Mouse (Mus musculus): Measurements from ENCODE around the gene Nsun7.
"Not testable (repeated sequence)": the region's sequence is repeated elsewhere in the genome, so short reads cannot be mapped to it uniquely, and the experiment has no call there.

The Nsun7 gene

GRCm38 (mm10) chr5:66259756-66260448 lies at the start of gene Nsun7:
TSS of gene Nsun7 (plus strand) at chr5:66259897.
- peak; percentile 15 for DNase-seq (ENCODE audit: extremely low read depth, insufficient read length, low spot score)

DNA sequence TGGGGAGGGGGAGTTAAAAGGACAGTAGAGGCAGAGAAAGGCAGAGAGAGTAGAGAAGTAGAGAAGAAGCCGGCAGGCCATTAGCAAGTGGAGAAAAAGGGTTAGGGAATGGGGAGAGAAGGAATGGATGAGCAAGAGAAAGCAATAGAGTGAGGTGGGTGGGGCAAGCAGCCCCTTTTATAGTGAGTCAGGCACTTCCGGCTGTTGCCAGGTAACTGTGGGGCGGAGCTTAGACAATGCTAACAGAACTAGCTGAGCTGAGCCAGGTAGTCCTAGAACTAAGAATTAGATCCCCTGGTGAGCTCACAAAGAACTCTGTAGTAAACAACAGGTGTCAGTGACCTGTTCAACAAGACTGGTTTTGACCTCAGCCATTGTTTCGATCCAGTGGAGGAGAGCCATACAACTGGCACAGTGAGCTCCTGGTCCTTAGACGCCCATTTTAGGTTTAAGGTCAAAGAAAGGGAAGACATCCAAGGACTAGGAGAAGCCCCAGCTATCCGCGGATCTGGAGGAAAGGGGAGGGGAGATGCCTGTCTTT lies 45.2 kb upstream of the Nsun7 start:
- no peak for DNase-seq (ENCODE audit: extremely low read depth, insufficient read length, low spot score)

DNA sequence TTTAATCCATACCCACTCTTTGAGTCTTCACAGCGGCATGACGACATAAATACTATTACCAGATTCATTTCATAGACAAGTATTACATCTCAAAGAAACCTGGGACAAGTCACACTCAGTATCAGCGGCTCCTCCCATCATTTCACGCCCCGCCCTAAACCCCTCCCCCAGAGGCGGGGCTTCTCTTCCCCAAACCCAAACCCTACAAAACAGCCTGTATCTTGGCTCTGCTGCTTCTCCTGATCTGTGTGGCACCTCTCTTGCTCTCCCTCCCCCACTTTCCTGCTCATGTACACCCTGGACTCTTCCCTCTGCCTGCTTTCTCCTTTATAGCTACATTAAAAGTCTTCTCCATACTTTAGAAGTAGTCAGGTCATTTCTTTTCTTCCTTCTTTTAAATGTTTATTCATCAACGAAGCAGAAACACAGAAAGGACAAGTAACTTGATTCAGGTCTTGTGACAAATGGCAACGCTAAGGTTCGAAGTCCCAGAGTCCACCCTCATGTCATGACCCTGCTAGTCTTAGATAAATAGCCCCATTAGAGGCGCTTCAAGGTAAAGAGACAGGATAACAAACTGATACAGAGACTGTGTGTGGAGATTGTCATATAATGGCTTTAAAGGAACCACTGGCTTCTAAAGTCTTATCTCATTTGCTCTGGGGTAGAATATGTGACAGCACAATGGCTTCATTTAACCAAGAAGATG lies 44.0 kb upstream of the Nsun7 start:
- no peak for DNase-seq (ENCODE audit: extremely low read depth, insufficient read length, low spot score)

DNA sequence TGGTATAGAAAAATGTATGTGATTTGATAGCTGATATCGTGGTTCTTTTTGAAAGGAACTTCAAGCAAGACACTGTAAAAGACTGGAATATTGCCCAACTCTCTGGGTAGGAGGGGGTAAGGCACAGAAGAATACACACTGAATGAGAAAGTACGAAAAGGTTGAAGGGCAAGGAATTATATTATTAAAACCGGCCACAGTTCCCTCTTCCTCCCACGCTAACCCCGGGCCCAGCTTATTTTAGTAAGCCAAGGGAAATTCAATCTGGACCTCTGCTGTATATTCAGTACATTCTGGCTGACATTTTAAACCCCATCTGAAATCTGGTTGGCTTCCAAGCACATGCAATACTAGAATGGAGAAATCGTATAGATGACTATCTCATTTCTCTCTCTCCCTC lies 40.0 kb upstream of the Nsun7 start:
- DNase-seq (ENCODE audit: extremely low read depth, insufficient read length, low spot score) = no peak

- no peak for DNase-seq (ENCODE audit: extremely low read depth, insufficient read length, low spot score)
Measured at GRCm38 (mm10) chr5:66220620-66221019, 39.1 kb upstream of the Nsun7 start.

GRCm38 (mm10) chr5:66222916-66223315 lies 36.8 kb upstream of the Nsun7 start:
- DNase-seq (ENCODE audit: extremely low read depth, insufficient read length, low spot score) = no peak

GRCm38 (mm10) chr5:66226526-66226925 lies 33.2 kb upstream of the Nsun7 start:
- DNase-seq (ENCODE audit: extremely low read depth, insufficient read length, low spot score) = no peak

- DNase-seq (ENCODE audit: extremely low read depth, insufficient read length, low spot score) = no peak
Measured at GRCm38 (mm10) chr5:66231660-66232269, 27.9 kb upstream of the Nsun7 start.

- DNase-seq (ENCODE audit: extremely low read depth, insufficient read length, low spot score) = no peak
Measured at GRCm38 (mm10) chr5:66232456-66232855, 27.2 kb upstream of the Nsun7 start.

- DNase-seq (ENCODE audit: extremely low read depth, insufficient read length, low spot score) = peak; percentile 9
Measured at GRCm38 (mm10) chr5:66241894-66242293, 17.8 kb upstream of the Nsun7 start.

DNA sequence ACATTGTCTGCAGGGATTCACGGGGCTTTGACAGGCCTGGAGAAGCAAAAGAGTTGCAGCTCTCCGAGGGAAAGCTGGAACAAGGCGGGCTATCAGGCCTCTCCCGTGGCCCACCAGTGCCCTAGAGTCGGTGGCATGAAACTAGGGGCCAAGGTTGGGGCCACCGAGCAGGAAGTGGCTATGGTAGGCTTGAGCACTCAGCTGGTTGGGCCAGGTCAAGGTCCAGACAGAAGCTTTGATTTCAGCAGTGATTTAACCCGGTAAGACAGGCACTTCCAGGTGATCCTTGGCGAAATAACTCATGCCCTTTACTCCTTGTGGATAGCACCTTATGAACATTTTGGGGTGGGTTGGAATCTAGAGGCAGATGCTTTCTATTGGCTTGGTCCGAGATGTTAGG lies 16.2 kb upstream of the Nsun7 start:
- DNase-seq (ENCODE audit: extremely low read depth, insufficient read length, low spot score) = no peak

- no peak for DNase-seq (ENCODE audit: extremely low read depth, insufficient read length, low spot score)
Measured at GRCm38 (mm10) chr5:66244043-66244660, 15.5 kb upstream of the Nsun7 start.

- no peak for DNase-seq (ENCODE audit: extremely low read depth, insufficient read length, low spot score)
Measured at GRCm38 (mm10) chr5:66245958-66246497, 13.7 kb upstream of the Nsun7 start.

GRCm38 (mm10) chr5:66253219-66253618 lies 6.5 kb upstream of the Nsun7 start:
- DNase-seq (ENCODE audit: extremely low read depth, insufficient read length, low spot score) = no peak

GRCm38 (mm10) chr5:66255044-66255443 lies 4.7 kb upstream of the Nsun7 start:
- DNase-seq (ENCODE audit: extremely low read depth, insufficient read length, low spot score) = no peak

DNA sequence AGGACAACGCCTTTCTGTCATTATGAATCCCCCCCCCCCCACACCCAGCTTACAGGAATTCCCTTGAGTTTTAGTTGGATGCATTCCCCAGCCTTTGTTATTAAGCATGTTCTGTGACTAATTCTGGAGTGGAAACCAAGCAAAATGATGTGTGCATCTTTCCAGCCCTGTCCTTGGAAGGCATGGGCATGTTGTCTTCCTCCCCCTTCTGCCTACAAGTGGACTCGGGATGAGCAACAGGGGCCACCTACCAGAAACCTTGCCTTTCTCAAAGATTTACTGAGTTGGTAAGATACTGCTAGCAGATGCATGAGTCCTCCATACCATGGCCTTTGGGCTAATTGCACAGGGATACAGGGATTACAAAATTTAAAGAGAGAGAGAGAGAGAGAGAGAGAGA lies 697 bp upstream of the Nsun7 start:
- no peak for DNase-seq (ENCODE audit: extremely low read depth, insufficient read length, low spot score)

- DNase-seq (ENCODE audit: extremely low read depth, insufficient read length, low spot score) = not testable (repeated sequence)
Measured at GRCm38 (mm10) chr5:66259431-66259755, 304 bp upstream of the Nsun7 start.

DNA sequence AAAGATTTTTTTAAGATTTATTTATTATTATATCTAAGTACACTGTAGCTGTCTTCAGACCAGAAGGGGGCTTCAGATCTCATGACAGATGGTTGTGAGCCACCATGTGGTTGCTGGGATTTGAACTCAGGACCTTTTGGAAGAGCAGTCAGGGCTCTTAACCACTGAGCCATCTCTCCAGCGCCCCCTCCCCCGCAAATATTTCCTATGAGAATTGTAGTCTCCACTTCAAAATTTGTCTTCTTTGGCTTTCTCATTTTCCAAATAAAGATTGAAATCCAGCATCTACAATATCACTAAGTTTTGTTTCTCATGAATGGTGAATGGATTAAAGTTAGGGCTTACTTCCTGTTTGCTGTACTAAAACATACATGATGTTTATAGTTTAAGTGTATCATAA lies 2.8 kb downstream of the Nsun7 start:
- DNase-seq (ENCODE audit: extremely low read depth, insufficient read length, low spot score) = no peak

- no peak for DNase-seq (ENCODE audit: extremely low read depth, insufficient read length, low spot score)
Measured at GRCm38 (mm10) chr5:66263398-66263797, 3.7 kb downstream of the Nsun7 start.

DNA sequence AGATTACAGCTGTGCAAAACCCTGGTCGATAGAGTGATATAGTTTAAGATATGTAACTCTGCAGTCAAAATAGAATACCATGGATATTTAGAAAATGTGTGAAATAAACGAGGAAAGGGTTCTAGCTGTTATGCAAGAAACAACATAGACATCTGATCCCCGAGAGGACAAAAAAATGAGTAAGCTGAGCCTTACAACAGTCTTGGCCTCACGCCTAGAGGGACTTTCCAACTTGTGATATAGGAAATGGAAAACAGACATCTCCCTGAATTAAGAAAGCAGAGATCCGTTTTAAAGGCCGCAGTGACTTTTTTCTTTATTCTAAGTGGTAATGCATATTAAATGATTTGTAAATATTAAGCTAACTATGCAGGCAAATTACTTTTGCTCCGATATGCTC lies 9.9 kb downstream of the Nsun7 start:
- DNase-seq (ENCODE audit: extremely low read depth, insufficient read length, low spot score) = no peak

- no peak for DNase-seq (ENCODE audit: extremely low read depth, insufficient read length, low spot score)
Measured at GRCm38 (mm10) chr5:66271141-66271540, 11.4 kb downstream of the Nsun7 start.

Measured in 3134 (cell line).